Mouse (Mus musculus): ENCODE data around the gene Ctse.

Gene Ctse

DNA sequence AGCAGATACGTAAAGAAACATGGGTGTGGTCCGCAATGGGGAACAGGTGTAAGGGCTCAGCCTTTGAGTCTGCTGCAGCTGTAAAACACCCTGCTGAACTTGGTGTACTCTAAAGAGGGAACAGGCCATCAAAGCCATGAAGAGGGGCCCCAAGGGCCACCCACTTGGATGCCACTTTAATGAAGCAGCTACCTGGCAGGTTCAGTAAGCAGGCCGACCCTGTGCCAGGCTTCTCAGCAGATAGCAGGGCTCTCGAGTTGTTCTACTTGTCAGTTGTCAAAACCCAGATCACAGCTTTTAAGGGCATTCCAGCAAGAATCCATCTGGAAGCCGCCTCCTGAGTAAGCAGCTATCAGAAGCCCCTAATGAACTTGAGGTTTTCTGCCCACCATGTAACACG is 17.5 kb downstream of the Ctse start:
- DNase-seq = no peak

DNA sequence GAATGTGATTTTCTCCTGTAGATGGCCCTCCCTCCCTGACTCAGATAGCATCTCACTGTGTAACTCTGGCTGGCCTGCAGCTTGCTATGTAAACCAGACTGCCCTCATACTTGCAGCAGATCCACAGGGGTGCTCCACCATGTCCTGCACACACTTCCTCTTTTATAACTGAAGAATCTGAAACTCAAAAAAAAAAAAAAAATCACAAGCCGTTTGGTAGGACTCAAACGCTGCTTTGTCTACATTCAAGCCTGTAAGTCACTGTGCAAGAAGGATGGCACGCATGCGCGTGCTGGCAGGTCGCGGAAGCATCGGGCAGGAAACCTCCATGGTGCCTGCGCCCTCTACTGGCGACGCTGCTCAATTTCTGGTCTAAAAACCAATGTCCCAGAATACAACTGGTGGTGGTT is 19.8 kb downstream of the Ctse start:
- peak; percentile 93 for DNase-seq

DNA sequence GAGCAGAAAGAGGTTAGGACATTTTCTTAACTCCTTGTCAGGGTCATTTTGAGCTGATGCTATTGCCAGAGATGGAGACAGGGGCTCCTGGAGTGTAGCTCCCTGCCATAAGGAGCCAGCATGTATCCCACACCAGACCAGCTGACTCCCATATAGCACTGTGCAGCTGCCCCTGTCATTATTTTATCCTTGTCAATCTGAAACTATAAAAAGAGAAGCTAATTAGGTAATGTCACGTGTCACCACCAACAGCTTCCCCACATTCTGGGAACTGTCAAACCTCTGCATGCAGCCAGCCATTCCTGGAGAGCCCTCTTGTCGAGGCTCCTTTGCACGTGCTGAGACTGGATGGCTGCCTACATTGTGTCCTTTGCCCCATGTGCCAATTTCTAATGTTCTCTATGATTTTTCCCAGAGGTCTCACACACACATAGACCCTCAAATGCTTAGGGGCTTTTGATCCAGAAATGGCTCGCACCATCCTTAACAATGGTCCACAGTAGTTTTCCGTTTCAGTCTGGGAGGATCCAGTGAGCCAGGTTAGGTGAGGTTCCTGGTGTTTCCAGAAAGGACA is 21.5 kb downstream of the Ctse start:
- no peak for DNase-seq

DNA sequence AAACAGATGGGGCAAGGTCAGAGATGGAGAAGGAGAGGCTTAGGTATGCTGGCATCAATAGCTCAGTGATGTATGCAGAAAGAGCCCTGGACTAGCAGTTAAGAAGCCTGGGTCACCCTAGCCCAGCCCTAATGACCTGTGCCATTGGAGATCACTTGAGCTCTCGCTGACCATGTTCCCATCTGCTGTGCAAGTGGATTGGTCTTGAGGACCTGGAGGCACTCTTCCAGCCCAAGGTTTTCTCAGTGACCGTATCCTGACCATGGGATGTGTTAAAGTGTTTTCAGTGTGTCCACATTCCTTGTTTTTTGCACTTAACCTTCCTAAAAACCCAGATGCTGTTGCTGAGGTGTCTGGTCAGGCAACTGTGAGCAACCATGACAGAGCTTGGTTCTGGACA is 22.2 kb downstream of the Ctse start:
- DNase-seq = no peak

DNA sequence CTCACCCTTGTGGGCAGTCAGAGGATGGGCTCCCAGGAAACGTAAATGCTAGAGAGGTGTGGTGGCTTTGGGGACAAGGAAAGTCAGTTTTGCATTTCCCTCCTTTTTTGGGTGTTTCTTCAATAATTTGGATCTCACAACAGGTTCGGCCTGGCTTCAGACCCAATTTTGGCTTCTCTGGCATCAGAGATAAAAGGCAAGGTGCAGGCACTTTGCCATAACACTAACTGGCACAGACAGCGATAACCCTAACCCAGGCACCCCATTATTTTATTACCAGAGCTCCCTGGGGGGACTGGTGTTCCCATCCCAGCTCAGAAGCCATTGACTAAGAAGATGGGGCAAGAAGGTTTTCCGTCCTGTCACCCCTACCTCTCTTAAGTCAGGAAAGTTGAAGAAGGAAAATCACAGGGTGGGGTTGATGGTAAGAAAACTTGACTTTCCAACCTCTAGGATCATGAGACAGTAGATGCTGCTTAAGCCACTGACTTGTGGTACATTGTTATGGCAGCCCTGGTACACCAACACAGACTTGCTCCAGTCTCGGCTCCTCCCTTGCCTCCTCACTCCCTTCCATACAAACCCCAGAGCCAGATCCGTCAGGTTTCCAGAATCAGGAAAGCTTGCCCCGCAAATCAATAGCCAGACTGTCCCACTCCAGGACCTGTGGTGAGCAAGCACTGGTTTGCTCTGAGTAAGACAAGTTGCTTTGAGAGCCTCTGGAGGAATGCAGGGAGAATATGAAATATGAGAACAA is 22.8 kb downstream of the Ctse start:
- no peak for DNase-seq

DNA sequence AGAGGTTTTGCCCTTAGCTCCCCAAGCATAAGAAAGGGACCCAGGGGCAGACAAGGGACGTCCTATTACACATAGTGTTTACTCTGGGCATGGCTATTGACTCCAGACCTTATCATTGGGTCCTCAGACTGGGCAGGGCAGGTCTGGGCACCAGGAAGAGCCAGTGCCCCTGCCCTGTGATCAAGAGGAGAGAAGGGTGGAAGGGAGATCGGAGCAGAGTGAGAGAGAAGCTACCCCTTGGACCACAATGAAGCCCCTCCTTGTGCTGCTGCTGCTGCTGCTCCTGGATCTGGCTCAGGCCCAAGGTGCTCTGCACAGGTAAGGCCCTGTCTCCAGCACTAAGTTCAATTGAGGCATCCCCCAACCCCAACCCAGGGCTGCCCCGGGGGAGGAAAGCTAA is 23.6 kb downstream of the Ctse start:
- no peak for DNase-seq

DNA sequence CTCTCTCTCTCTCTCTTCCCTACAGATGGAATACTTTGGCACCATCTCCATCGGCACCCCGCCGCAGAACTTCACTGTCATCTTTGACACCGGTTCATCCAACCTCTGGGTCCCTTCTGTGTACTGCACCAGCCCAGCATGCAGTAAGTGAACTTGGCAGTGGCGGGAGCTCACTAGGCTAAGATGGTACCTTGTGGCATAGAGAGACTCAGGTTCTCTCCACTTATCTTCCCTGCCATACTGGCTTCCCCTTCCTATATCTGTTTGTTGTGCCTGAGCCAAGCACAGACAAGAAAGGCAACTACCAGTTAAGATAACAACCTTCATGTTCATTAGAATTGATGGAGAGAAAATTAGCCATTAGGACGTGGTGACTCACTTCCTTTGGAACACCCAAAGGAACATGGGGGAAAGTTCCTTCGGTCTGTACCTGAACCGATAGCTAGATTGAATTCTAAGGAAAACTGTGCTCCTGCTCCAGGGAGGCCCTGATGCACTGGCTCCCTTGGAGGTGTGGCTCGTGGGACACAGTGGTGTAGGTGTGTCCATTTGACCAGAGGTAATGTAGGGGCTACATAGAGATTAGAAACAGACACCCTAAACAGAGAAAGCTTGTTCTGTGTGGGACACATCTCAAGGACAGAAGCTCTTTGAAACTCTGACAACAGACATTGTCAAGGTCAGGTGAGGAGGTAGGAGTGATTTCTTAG is 25.3 kb downstream of the Ctse start:
- DNase-seq = no peak

DNA sequence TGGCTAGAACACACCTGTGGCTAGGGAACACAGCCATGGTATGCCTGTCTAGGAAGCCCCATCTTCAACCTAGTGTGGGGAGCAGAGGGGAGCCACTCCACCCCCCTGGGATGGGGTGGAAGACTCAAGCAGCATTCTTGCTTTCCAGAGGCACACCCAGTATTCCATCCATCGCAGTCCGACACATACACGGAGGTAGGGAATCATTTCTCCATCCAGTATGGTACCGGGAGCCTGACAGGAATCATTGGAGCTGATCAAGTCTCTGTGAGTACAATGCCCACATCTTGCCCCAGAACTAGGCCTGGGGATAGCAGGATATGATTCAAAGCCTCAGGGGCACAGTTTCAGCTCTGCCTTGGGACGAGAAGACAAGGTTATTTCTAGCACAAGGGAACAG is 26.0 kb downstream of the Ctse start:
- DNase-seq = no peak

DNA sequence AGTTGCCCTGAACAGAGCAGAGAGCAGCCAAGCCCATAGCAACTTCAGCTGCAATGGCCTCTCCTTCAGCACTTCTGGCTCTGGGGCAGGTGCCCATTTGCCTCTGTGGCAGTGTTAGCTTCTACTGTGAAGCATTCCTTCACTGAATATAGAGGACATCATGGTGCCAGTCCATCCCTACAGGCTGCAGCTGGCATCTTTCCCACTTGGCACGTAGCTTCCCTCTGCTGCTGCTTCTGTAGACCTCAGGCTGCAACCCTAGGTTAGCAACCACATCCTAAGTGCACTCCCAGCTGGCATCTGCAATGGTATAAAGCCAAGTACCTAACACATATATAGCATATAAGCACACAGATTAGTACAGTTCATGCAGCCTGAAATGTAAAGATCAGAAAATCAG is 27.8 kb downstream of the Ctse start:
- no peak for DNase-seq

DNA sequence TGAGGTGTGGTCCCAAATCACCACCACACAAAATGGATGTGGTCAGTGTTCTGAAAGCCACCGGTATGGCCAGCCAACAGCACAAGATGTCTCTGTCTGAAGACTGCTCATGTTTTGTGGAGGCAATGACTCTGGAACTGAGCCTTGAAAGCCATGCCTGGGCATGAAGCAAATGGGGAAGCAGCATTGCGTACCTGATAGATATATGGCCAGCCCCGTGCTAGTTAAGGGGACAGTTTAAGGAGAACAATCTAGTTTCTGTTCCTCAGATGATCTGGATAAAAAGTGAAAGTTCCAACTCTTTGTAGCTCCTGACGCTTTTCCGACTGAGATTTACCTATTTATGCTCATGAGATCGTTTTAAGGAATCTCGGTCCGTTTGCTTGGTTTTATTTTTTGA is 33.0 kb downstream of the Ctse start:
- DNase-seq = no peak

DNA sequence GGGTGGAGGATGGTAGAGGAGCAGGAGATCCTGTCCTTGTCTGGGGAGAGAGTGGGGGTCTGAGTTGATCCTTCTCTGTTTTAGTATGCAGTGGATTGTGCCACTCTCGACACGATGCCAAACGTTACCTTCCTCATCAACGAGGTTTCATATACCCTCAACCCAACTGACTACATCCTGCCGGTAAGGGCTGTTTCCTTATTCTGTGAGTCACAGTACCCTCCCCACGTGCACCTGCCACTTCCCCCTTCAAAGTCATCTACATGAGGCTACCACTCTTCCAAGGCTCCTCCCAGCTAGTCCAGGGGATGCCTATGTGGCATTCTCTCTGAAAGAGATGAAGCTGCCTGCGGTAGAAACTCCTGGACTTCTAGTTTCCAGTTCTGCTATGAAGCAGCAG is 34.3 kb downstream of the Ctse start:
- DNase-seq = no peak

DNA sequence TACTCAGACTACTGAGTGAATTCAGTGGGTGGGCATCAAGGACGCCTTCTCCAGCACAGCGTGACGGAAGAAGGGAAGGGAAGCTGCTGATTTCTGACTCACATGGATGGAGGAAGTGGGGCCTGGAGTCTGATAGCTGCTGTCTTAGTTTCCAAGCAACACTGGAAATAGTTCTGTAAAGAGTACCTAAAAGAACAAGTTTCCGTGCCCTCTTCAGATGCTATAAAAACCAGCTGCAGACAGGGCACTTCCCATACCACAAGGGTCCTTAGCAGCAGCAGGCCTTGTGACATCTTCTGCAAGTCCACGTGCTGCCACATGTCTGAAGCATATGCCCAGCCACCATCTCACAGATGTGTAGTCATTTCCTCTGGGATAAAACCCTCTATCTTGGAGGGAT is 41.5 kb downstream of the Ctse start:
- DNase-seq = no peak

DNA sequence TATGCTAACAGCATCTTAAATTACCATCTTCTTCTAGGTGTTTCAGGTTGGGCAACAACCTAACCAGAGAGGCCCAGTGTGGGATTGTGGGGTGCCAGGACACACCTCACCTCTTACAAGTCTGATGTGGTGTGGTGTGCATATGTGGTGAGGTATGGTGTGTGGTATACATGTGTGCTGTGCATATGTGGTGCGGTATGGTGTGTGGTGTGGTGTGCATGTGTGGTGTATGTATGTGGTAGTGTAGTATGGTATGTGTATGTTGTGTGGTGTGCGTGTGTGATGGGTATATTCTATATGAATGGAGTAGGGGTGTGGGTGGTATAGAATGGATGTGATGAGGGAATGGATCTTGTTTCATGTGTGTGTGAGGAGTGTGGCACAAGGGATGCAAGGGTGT is 49.6 kb downstream of the Ctse start:
- no peak for DNase-seq

DNA sequence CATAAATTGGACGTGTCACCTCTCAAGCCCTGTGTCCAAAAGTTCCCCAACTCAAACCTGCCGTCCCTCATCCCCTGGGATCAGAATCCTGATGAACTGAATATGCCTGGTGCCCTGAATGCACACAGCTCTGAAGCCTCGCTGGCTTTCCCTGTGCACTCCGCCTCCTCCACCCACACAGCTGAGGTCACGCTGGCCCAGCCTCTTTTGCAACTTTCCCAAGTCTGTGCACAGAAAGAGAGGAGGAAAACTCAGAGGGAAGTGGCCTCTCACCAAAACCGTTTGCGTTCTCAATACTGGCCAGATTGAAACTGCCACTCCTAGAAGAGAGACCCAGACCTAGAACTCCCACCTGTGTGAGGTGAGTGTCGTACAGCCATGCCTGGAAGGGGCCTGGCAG is 50.4 kb downstream of the Ctse start, which contains the start of gene Rab7b:
Gene Rab7b, plus strand, starts transcription at position 221 of the 400 bp plus-strand sequence.
- no peak for DNase-seq

DNA sequence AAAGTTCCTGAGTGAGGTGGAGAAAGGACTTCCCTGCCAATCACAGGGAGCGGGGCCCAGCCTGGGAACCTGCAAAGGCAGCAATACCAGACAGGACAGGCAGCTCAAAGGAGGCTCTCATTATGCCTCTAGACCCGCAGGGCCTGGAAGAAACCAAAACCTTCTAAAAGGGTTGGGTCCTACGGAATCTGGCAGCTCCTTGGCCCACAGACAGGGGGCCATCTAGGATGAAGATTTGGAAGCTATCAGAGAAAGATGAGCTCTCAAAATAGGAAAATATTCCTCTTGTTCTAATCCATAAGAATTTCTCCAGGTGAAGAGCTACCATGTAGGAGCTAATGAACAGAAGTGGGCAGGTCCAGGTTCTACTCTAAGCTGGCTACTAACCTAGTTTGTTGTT is 50.9 kb downstream of the Ctse start:
- no peak for DNase-seq

DNA sequence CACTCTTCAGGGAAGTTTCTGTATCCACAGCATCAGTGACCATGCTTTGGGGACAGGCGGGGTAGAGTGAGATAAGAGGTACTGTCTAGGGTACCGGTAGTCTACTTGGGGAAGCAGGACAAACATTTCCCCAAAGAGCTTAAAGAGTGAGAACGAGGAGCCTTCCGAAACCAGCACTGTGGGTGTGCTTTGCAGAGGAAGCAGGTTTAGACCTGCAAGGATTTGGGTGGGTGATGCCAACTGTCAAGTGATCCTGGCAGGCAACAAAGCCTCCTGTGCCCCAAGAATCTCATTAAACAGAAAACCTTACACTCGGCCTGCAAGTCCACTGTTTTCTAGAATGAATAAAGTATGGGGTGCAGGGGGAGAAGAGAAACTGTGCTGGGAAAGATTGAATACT is 51.8 kb downstream of the Ctse start:
- DNase-seq = no peak

DNA sequence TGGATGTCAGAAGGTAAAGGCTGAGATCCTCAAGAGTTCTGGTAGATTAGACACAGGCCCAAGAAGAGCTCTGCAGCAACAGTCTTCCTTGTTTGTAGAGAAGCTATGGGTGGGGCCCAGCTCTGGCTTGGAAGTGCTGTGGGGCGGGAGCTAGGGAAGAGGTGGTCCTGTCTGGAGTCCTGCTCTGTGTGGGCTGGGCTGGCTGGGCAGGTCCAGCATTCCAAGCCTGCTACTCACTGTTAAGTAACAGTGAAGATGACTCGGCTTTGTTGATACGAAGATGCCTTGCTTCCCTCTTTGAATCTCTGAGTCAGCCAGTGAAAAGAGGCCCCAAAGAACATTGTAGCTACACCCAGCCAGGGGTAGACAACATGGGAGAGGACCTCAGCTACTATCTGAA is 52.3 kb downstream of the Ctse start:
- DNase-seq = peak; percentile 24

DNA sequence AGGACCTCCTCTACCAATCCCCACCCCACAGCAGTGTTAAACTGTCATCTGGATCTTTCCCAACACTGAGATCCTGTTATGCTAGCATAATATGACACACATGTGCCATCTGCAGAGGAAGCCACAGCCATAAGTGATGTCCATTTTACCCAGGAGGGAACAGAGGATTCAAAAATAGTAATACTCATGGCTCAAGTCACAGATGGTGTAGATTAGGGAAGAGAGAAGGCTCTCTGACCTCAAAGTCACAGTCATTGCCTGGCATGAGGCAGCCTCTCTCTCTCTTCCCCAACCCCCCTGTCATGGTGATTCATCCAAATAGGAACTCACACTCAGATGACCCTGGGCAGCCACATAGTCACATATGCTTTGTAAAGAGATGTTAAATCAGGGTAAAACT is 53.2 kb downstream of the Ctse start:
- no peak for DNase-seq

DNA sequence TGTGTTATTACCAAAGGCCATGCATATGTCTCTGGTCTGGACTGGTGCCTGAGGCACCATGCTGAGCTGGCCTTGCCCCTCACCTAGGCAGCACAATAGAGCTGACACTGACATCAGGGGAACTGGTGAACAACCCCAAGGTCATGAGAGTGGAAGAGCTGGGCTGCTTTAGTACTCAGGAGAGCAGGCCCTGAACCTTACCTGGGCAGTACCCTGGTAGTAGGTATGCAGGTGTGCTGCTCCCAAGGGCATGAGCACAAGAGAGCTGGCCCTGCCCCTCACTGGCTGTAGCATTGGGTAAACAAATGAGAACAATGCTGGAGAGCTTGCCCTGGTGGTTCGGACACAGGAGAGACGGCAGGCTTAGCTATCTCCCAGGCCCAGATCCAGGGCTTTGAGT is 57.2 kb downstream of the Ctse start:
- DNase-seq = no peak

DNA sequence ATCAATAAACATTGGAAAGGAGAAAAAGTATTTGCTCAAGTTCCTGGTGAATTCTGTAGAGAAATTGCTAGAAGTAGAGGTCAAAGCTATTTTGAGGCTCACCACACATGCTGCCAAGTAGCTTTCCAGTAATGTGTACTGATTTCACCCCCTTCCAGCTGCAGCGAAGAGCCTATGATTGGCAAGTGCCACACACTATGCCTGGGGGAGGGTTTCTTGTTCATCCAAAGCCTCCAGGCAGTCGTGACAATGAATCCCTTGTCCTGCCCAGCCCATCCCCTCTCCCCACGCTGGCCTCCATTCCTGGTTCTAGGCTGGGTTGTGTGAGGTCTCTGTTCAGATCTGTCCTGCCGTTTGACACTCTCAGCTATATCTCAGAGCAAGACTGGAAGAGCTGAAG is 58.2 kb downstream of the Ctse start:
- peak; percentile 24 for DNase-seq

DNA sequence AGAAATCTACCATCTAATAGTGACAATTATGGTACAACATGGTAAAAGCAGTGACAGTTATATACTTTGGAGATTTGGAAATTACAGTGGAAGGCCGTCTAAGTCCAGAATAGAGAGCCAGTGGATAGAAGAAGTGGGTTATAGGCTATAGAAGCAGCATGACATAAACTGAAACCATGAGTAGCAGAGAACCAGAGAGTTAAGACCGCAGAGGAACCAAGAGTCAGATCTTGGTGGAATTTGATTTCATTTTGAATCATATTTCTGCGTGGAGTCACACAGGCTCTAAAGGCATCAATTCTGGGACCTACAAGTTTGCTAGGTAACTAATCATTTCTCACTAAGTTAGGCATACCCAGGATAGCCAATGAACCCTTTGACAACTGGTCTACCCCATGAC is 60.7 kb downstream of the Ctse start:
- no peak for DNase-seq

DNA sequence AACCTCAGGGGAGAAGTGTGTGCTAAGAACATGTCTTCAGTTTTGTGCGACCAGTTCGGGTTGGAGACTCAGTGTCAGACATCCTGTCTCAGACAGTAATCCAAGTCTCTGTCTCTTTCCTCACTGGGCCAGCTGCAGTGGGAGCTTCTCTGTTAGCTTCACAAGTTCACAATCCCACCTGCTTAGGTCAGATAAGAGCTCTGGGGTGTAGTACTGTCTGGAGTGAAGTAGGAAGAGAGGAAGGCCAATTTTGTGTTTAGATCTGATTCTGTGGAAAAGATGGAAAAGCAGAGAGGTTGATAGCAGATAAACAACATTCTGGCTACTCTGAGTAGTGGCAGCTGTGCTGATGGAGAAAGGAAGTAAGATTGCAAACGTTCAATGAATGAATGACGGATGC is 61.5 kb downstream of the Ctse start:
- no peak for DNase-seq

DNA sequence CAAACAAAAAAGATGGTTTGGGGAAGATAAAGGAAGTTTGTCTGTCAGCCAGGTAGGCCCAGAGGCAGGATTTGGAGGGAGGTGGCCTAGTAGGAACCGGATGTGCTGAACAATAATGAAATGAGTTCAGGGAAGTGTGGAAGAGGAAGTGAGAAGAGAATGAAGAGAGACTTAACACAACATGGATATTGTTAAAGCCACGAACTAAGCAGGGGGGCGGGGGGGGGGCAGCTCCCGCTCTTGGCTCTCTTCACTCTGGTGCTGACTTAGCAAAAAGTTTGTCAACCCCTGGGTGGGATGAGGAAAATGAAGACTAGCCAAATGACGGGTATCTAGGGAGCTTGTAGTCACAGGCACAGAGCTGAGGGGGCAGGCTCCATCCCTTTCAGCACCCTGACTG is 62.3 kb downstream of the Ctse start:
- no peak for DNase-seq

DNA sequence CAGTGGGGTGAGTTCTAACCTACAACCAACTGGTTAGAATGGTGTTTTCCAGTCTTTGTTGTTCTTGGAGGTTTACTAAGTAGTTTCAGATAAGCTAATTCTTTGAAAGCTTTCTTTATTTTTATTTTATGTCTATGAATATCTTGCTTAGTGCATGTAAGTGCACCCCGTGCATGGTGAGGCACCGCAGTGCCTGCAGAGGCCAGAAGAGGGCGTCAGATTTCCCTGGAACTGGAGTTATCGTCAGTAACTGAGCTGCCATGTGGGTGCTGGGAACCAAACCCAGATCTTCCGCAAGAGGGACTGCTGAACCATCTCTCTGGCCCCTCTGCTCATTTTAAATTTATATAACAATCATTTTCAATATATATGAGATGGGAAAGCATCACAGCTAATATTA is 63.3 kb downstream of the Ctse start:
- DNase-seq = no peak

All from right cerebral cortex, adult 18-20 months (tissue).